Mouse (Mus musculus) left cerebral cortex, postnatal 14 days (tissue): ENCODE data around the gene Nkx6-1. TPM values are rescaled to one million over a fixed set of nuclear protein-coding genes. Genes with fewer than 3 reads are reported as not detected.

Source experiments
- DNase-seq, 2 experiments: peaks; one replicate each; pipeline ENCODE4 v3.0.0; 2021 to 2022; ENCODE audit warnings: low spot score in 2 of 2, mixed read lengths in 1 of 2
- intact Hi-C: fragments of 180-260 bp; cut with DNase I; formaldehyde crosslinking; loops from one replicate; pipeline ENCODE4 v1.15.1; 2025
- long read RNA-seq, 2 experiments: library from polyadenylated mRNA; stranded (forward); transcript quantifications; one replicate each; pipeline ENCODE4 v2.0.0; 2021
- total RNA-seq, 2 experiments: library from RNA; stranded (reverse); gene quantifications; 2 replicates each; pipeline ENCODE4 v1.2.3; 2021

The Nkx6-1 gene
- under 1 TPM in 1 of 2 experiments, not detected in 1; 0.40 TPM for total RNA-seq
- long read RNA-seq, experiment 1, result 0 reads
- long read RNA-seq, experiment 2, result 0 reads

DNA sequence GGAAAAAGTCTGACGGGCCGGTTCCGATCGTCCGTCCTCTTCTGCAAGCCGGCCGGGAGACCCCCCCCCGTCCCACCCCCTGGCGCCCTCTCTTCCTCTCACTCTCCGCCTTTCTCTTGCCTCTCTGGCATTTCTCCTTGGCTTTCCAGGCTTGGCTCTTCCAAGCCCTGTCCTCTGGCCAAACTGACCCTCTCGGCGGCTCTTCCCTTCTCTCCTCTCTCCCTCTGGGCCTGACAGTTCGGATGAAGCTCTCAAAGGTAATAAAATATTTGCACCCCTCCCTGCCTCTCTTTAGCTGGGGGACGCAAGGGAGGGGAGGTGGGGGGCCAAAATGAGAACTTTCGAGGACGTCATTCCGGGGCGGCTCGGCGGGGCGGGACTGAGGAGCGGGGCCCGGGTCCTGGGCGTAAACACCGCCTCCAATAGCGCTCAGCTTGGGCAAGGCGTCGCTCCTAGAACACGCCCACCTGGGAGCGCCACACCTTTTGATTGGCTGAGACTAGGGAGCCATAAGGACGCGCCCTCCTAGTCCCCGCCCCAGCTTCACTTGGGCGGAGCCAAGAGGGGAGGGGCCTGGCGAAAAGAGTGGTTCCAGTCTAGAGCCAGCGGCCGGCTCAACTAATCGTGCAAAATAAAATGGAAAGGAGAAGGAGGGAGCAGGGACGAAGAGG lies at the start of gene Nkx6-1:
Nkx6-1 (minus strand) TSS at position 52 of the 671 bp plus-strand sequence.
- intact Hi-C loops, result loop anchor here (10.0 kb wide), 1 partner anchor 840 kb away; the partner anchor contains the start of gene Abraxas1
- DNase-seq, result no peak

DNA sequence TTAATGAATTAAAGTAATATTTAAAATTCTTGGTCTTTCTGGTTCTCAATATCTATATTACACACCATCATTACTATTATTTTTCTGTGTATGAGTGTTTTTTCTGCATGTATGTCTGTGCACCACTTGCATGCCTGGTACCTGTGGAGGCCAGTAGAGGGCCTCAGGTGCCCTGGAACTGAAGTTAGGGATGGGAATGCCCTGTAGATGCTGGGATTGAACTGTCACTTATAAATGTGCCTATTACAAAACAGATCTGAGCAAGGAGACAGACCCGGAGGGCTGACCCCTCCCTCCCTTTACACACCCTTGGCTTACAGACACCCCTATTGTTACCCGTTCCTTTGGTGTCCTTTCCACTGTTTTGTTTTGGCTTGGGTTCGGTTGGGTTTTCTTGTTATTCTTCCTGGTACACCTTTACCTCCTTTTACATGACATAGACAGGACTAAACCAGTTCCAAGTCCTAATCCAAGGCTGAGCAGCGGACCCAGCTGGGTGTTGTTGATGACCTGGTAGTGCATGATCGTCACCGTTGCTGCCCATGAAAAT lies 48.3 kb upstream of the Nkx6-1 start:
- intact Hi-C loops, result no loop called here
- DNase-seq, result no peak

DNA sequence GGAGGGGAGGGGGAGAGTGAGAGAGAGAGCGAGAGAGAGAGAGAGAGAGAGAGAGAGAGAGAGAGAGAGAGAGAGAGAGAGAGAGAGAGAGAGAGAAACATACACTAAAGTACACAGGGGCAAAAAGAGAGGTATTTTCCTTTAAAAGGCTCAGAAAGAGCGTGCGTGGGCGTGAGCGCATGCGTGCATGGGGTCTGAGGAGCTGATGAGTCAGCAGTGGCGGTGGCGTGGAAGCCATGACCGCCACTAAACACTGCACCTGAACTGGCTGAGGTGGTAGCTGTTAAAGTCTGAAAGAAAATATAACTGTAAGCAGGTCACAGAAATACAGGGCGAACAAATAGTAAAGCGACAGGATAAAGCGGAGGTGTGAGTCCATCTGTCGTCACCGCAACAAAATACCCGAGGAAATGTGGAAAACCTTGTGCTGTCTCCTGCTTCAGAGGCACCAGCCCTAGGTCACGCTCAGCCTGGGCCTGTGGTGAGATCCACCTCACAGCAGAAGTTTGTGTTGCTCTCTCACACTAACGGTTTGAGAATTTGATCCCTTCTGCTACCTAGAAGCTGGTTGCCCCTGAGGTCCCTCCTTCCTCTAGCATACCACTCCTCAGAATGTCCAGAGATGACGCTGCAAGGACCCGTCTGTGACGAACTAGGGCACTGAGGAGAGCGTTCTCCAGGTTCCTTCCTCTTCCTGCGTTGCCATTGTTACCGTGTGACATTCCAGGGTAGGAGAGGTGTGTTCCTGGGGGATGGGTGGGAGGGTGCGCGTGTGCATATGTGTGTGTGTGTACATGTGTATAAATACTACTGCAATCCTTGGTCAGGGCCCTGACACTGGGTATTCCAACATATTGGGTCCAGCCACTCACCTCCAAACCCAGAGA lies 38.8 kb upstream of the Nkx6-1 start:
- DNase-seq, result peak in 1 of 2 experiments; percentile 4
- intact Hi-C loops, result no loop called here

DNA sequence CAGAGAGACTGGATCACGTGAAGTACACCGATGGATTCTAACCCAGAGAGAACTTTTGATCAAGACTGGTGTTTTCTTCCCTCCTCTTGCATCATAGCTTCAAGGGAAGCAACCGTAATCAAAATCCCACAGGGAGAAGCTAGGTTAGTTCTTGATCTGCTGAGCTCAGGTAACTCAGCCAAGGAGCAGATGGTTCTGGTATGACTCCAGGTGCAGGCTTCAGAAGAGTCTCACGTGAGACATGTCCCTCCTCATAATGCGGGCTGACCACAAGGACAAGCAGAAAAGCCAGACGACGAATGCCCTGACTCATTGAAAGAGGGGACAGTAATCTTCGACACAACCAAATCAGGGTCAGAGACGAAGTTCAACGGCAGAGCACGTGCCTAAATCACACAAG lies 37.8 kb upstream of the Nkx6-1 start:
- intact Hi-C loops, result no loop called here
- no peak for DNase-seq

DNA sequence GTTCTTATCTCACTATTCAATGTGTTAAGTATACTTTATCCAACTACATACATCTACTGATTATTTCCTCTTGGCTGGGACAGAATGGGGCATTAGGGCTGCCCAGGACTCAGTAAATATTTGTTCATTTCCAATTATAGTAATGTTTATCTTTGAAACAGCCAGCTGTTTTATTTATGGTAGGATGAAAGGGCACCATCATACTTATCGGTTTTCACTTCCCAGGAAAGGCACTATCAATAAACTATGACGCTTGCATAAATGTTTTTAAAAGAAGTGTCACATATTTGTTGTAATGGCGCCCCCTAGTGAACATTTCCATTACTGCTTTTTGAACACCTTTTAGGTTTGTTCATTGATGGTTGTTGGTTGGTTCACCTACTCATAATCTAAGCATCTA lies 35.8 kb upstream of the Nkx6-1 start:
- intact Hi-C loops, result no loop called here
- peak; percentile 47 to 66 for DNase-seq

DNA sequence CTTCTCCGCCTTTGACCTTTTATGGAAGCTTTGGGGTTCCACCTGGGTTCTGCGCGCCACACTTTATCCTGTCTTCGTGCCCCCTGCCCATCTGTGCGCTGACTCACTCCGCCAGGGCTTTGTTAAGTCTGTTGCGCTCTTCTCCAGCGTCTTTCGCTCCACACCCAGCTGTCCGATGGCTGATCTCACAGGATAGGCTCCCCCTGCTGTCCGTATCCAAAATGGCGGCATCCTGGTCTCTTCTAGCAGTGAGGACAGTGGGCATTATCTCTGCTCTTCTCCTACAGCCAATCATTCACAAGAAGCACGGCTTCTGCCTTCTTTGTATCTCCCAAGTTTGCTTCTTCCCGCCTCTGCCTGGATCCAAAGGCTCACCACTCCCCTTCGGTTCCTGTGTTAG lies 23.8 kb upstream of the Nkx6-1 start:
- peak in 1 of 2 experiments; percentile 26 for DNase-seq

DNA sequence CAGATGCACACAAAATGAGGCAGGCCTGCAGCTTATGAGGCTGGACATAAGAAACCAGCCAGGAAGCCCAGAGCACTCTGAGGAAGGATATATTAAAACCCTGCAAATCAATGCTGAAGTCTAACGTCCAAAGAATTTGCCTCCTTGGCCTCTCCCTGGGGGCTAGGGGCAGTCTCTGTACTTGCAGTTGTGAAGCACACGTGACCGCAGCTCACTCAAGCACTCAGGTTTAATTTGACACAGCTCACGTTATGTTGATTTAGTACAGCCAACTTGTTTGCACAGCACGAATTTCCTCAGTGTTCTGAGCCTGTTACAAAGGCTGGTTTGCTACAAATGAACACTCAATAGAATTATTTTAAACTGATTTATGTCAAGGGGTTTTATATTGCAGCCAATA lies 18.5 kb upstream of the Nkx6-1 start:
- no peak for DNase-seq
- intact Hi-C loops, result no loop called here

More for the DNA sequence above, 23.8 kb upstream of the Nkx6-1 start:
- intact Hi-C loops, result no loop called here

DNA sequence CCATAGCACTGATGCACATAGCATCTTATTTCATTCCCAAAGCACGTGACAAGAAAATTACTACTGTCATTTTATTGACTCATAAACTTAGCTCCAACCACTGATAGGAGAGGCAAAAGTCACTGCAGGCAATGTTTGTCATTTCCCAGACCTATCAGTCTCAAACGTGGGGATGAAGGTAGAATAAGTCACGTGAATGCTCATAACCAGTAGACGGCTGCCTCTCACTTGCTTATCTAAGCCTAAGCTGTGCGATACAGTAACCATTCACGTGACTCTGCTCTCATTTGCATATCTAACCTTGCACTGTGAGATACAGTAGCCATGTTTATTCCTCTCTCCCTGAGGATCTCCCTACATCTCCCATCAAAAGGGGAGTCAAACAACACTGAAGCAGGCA lies 15.5 kb upstream of the Nkx6-1 start:
- no peak for DNase-seq
- intact Hi-C loops, result no loop called here

DNA sequence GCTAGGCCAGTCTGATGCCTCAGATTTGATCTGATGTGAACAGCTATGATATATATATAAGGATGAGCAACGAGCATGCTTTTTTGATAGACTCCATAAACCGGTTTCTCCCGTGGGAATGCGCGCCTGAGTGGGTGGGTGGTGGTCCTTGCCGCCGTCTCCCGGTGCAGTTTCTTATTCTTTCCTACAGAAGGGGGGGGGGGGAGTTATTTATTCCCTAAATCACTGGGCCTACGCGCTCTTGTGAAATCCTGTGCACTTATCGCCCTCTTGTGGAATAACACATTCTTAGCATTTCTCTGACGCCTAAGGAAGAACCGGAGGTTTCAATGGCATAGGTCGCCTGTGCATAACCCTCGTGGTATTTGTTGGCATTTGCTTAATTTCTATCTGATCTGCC lies 4.6 kb upstream of the Nkx6-1 start:
- DNase-seq, result peak in 1 of 2 experiments; percentile 31
- intact Hi-C loops, result loop anchor here (1.0 to 10.0 kb wide), 3 partner anchors 649 to 845 kb away; partner anchors contain the start of gene Abraxas1

DNA sequence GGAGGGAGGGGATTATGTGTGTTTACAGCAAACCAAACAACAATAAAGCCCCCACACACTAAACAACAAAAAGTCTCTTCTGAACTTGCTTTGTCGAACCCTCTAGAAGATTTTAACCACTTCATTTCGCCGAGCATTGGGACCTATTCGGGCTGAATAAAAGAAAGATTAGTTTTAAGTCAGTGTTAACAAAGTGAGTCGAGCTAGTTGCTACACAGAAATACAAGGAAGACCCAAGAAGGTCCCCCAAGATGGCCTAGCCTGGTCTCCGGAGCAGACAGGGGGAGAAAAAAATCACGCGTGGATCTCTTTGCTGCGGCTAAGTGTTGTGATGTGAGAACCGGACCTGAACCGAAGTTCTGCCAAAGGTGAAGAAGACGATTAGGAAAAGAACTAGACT lies 3.7 kb upstream of the Nkx6-1 start:
- DNase-seq, result no peak
- intact Hi-C loops, result loop anchor here (2.0 to 10.0 kb wide), 2 partner anchors 648 to 844 kb away; partner anchors contain the start of gene Abraxas1

DNA sequence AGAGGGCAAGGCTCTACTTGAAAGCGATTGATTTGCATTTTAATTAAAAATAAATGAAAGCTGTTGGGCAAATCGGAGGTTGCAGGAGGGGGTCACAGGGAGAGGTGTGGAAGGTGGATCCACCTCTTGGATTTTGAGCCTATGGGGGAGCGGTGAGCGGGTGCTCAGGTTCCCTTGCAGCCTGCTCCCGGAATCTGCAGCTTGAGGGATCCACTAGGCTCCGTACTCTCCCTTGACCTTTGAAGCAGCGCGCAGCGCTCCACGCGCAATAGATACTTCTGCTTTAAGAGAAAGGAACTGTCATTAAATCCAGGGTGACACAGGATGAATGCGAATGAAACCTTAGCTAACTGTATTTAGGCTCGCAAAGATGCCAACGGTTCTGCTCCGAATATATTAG lies 3.2 kb upstream of the Nkx6-1 start:
- intact Hi-C loops, result loop anchor here (2.0 to 10.0 kb wide), 2 partner anchors 647 to 843 kb away; partner anchors contain the start of gene Abraxas1
- no peak for DNase-seq

DNA sequence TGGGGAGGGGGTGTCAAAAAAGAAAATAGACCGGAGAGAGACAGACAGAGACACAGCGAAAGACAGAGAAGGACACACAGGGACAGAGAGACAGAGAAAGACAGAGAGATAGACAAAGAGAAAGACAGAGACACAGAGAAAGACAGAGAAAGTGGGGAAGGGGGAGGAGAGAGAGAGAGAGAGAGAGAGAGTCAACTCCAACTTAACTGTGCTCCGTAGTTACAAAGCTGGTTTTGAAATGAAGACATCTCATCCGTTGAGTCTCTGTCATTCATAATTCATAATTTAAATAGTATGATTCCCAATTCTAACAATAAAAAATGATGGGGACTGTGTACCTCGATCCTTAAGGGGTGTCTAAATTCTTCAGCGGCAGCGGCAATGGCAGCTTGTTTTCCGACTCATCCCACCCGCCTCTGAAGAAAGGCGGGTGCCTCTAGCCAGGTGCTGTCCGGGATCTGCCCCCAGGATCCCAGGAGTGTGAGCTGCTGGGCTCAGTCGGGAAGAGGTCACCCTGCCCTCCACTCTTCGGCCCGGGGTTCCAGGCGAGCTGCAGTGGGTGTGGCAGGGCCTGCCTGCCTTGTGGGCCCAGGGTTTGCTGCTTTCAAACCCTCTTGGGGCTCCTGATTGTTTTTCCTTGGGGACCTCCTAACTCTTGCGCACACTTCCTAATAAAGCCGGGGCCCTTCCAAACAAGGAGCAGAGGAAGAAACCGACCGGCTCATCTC lies 2.6 kb upstream of the Nkx6-1 start:
- intact Hi-C loops, result loop anchor here (10.0 kb wide), 1 partner anchor 843 kb away; the partner anchor contains the start of gene Abraxas1
- no peak for DNase-seq

DNA sequence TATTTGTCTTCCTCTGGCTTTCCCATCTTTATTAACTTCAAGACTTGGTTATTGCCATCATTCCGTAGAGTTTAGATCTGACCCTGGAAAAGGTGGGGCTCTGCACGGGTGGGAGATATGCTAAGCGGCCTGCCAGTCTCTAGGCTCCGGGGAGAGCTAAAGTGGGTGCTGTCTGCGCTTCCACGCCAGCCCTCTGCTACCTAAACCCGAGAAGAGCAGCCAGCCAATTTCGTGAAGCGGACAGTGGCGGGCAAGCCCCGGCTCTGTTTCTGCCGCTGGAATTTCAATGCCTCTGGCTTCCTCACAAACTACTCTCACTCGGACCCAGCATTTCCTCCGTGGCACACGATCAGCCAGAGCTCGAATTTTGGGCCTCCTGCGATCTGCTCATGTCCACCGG lies 1.9 kb upstream of the Nkx6-1 start:
- no peak for DNase-seq
- intact Hi-C loops, result loop anchor here (10.0 kb wide), 1 partner anchor 842 kb away; the partner anchor contains the start of gene Abraxas1

DNA sequence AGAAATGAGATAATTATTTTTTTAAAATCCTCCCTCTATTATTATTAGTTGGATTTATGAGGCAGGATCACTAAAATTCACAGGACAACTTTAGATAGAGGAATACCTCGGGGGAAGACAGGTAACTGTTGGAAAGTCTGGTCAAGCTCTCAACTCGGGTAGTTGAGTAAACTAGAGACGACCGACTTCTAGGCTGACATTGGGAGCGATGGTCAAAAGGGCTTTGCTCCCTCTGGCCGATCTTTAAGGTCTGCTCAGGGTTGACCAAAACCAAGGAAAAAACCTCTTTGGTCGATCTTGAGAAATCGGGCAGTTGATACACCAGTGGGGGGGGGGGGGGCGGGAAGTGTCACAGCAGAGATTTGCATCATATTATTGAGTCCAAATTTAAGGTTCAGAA lies 1.3 kb upstream of the Nkx6-1 start:
- intact Hi-C loops, result loop anchor here (10.0 kb wide), 1 partner anchor 841 kb away; the partner anchor contains the start of gene Abraxas1
- no peak for DNase-seq

DNA sequence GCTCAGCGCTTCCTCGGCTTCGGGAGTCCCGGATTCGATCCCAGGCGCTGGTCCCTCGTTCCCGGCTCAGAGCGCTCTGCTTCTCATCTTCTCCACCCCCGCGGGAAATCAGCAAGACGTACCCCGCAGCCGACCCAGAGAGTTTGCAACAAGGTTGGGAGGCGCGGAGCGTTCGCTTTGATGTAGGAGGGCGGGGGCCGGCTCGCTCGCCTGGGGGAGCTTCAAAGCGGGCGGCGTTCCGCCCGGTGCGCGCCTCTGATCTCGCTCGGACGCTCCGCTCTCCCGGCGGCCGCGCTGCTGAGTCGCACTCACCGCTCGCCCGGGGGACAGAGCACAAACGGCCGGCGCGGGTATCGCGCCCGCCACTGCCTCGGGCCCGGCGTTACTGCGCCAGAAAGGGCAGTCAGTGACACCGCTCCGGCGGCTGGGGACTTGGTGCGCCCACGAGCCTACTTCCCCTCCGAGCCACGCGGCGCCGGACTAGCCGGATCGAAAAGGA lies 324 bp downstream of the Nkx6-1 start:
- no peak for DNase-seq
- intact Hi-C loops, result loop anchor here (10.0 kb wide), 1 partner anchor 840 kb away; the partner anchor contains the start of gene Abraxas1

DNA sequence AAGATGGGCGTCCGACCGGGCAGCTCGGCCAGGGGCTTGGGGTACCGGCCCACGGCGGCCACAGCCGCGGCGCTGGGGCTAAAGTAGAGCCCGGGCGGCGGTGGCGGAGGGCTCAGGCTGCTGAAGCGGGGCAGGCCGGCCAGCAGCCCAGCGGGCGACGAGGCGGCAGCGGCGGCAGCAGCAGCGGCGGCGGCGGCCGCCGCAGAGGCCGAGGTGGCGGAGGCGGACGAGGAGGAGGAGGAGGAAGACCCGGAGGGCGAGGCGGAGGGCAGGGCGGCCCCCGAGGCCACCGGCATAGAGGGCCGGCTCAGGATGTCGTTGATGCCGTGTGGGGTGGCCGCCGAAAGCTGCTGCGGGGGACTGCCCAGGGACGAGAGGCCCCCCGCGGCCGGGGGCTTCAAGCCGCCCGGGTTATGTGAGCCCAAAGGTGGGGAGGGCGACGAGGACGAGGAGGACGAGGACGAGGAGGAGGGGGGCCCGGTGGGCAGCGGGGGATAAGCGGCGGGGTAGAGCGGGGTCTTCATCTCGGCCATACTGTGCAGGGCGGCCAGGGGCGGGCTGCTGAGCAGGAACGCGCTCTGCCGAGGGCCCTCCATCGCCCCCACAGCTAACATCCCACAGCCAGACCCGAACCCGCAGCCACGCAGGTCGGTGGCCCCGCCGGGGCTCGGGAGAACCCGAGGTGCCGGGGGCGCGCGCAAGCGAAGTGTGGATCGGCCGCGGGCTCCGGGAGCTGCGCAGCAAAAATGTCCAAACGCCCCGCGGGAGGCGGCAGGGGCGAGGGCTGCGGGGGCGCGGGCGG lies 974 bp downstream of the Nkx6-1 start:
- no peak for DNase-seq
- intact Hi-C loops, result loop anchor here (10.0 kb wide), 1 partner anchor 839 kb away; the partner anchor contains the start of gene Abraxas1

DNA sequence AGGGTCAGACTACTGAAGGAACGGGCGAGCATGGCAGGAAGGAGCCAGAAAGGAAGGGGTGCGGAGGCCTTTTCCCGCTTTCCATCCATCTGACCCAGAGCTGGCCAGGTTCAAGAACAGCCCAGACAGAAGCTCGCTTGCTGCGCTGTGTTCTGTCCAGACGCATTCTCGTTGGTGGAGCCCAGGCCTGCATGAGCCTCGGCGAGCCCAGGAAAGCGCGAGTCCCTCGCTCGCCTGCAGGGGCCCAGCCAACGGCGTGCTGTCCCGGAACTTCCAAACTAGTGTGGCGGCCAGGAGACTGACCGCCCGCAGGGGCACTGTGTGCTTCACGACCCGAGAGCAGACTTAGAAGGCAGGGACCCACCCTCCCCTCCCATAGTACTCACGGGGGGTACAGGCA lies 1.6 kb downstream of the Nkx6-1 start:
- intact Hi-C loops, result loop anchor here (10.0 kb wide), 1 partner anchor 838 kb away; the partner anchor contains the start of gene Abraxas1
- DNase-seq, result no peak

DNA sequence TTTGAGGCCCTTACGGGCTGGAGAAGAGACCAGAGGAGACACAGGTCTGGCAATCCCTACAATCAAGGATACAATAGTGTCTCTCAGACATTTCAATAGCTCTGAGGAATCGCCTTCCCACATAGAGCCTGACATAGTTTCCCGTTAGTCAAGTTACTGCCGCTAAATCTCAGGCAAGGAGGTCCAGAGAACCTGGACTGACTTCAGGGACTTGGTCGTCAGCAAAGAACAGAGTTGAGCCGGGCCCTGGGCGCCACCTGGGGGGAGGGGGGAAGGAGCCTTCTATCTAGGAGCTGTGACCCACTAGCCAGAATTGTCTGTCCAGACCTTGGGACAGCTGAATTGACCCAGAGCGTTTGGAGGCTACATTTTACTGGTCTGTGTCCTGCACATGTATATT lies 2.3 kb downstream of the Nkx6-1 start:
- intact Hi-C loops, result loop anchor here (10.0 kb wide), 1 partner anchor 838 kb away; the partner anchor contains the start of gene Abraxas1
- no peak for DNase-seq
